Mouse (Mus musculus) olfactory bulb, adult 2 months (tissue): Measurements from ENCODE around the gene Aldh4a1. TPM values are rescaled to one million over a fixed set of nuclear protein-coding genes. Genes with fewer than 3 reads are reported as not detected.
A peak's percentile ranks its signal among the peaks of the same experiment; 100 is the strongest.

Experiments used
- H3K27ac ChIP-seq: fragments of 200-500 bp; 2 replicates; pipeline ENCODE4 v1.5.1; 2012; ENCODE audit warnings: low read depth, low read length; ENCODE audit not compliant: insufficient read depth
- H3K4me1 ChIP-seq: fragments of 200-500 bp; 2 replicates; pipeline ENCODE4 v1.6.1; 2012; ENCODE audit warnings: low read length; ENCODE audit not compliant: control insufficient read depth, insufficient read depth
- H3K4me3 ChIP-seq: fragments of 200-500 bp; 2 replicates; pipeline ENCODE4 v1.5.1; 2012; ENCODE audit warnings: mild to moderate bottlenecking, low read depth, low read length, moderate library complexity; ENCODE audit not compliant: insufficient read depth
- CTCF ChIP-seq: fragments of 200-500 bp; IDR thresholded peaks from 2 replicates; pipeline ENCODE4 v1.5.1; 2012; ENCODE audit warnings: low read depth, mild to moderate bottlenecking, low read length, moderate library complexity; ENCODE audit not compliant: insufficient read depth
- POLR2A ChIP-seq: fragments of 200-500 bp; IDR thresholded peaks from 2 replicates; pipeline ENCODE4 v1.6.1; 2012; ENCODE audit warnings: mild to moderate bottlenecking, low read depth, low read length, moderate library complexity; ENCODE audit not compliant: insufficient read depth
- WGBS: fragments of 180-500 bp; shearing (Covaris S2); methylation state at CpG from one replicate; pipeline ENCODE4 v1.1.7; 2018; 5-methylcytosine and 5-hydroxymethylcytosine counted together
- polyA plus RNA-seq: library from polyadenylated mRNA; stranded (reverse); fragments of >200 nt; gene quantifications from 2 replicates; pipeline ENCODE4 v1.2.4, GENCODE M21; 2012; ENCODE audit warnings: low replicate concordance; ENCODE audit not compliant: missing spikeins, insufficient read depth, insufficient read length

Aldh4a1 gene
- polyA plus RNA-seq, 1 experiment = not detected

DNA sequence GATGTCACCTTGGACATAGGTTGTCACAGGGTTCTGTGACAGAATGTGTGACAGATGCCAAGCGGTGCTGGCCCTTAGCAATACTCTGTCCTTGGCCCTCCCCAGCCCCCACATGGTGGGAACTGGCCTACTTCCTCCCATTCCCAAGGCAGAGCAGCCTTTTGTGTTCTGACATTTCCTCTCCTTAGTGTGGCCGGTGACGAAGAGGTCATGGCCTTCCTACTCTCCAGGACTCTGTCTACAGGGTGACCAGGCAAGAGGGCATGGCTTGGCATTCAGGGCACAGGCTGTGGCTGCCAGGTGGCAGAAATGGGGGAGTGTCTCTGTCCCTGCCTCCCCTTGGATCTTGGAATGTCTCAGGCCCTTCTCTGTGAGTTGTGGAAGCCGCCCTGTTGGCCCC is 35.3 kb upstream of the Aldh4a1 start:
- no peak overlapping the region for H3K27ac ChIP-seq
- 73% methylated on average over 4 of the region's 4 CpGs for WGBS
- TF ChIP-seq POLR2A (no peak), CTCF (no peak)
- H3K4me1 ChIP-seq = peaks cover 43% of the 10 kb centered on the region
- no peak overlapping the region for H3K4me3 ChIP-seq

DNA sequence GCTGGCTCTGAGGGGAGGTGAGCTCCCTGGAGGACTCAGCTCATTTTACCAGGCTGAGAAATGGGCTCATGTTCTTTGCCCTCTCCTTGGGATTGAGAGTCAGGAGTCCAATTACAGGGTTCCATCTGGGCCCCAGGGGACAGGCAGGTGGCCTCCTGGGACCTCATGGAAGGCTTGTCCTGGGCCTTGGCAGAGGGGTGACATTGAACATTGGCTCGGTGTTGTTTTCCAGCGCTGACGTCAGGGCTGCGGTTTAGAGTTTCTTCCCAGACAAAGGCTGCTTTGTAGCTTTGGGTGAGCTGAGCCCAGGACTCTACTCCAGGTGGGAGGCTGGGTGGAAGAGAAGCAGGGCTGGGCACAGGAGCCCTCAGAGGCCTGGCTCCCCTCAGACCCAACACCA is 34.9 kb upstream of the Aldh4a1 start:
- peaks cover 40% of the 10 kb centered on the region for H3K4me1 ChIP-seq
- no peak overlapping the region for H3K4me3 ChIP-seq
- H3K27ac ChIP-seq = no peak overlapping the region
- 77% methylated on average over 4 of the region's 4 CpGs for WGBS
- TF ChIP-seq CTCF (no peak), POLR2A (no peak)

DNA sequence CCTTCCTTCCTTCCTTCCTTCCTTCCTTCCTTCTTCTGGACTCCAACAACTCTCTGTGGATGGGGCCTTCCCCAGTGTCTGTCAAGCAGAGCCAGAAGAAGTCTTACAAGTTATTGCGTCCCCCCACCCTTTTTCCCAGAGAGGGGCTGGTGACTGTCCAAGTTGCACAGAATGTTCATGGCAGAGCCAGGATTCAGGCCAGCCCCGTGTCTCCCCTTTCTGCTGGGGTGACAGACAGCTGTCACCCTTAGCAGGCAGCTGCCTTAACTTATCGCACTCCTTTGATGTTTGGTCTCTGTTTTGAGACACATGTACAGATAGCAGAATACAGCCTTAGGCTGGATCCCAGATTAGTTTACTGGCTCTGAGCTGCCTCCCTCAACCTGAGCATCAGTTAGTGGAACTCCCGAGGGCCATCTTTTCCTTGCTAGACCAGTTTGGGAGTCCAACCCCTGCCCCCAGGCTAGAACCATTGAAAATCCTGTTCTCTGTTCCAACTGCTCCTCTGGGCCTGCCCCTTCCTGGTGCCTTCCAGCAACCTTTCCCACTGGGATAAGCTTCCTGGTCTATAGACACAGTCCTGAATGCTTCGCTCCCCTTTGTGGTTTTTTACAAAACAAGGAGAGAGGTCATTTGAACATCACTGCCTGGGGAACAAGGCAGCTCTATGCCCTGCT is 33.2 kb upstream of the Aldh4a1 start:
- H3K4me3 ChIP-seq = no peak overlapping the region
- peaks cover 28% of the 10 kb centered on the region for H3K4me1 ChIP-seq
- no peak overlapping the region for H3K27ac ChIP-seq
- 60% methylated on average over 5 of the region's 5 CpGs for WGBS
- no peak for TF ChIP-seq POLR2A
- TF ChIP-seq CTCF = no peak

DNA sequence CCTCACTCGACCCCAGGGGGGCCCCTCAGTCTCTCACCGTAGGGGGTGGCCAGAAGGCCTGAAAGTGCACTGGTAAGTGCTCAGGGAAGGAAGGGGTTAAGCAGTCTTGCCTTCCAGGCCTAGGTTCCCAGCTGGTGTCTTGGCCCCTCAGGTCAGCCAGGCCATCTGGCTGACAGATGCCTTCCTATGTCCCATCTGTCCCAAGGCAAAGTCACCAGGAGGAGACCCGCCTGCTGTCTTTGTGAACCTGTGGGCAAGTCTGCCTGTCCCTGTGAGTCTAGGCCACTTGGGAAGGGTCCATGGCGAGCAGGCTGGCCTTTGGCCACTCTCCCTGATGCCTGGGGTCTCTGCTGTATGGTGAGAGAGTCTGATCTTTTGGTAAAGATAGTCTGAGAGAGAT is 32.2 kb upstream of the Aldh4a1 start:
- TF ChIP-seq CTCF = no peak
- TF ChIP-seq POLR2A = no peak
- H3K4me1 ChIP-seq = peaks cover 23% of the 10 kb centered on the region
- no peak overlapping the region for H3K27ac ChIP-seq
- 73% methylated on average over 4 of the region's 4 CpGs for WGBS
- no peak overlapping the region for H3K4me3 ChIP-seq

DNA sequence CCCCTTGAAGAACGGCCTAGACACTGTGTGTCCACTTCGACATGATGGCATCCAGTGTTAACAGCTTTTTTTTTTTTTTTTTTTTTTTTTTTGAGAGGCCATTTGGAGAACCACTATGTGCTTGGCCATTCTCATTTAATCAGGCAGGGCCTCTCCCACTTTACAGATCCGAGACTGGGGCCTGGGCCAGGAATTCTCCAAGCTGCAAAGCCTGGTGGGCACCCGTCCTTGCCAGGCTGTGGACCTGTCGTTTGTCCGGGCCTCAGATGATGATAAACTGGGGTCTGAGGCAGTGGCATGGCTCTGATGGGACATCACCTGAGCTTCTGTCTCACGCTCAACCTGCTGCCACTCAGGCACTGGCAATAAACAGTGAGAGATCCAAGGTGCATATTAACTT is 29.8 kb upstream of the Aldh4a1 start:
- Histone ChIP-seq H3K27ac (no peak overlapping the region), H3K4me3 (no peak overlapping the region), H3K4me1 (peaks cover 33% of the 10 kb centered on the region)
- 70% methylated on average over 7 of the region's 7 CpGs for WGBS
- TF ChIP-seq POLR2A (no peak), CTCF (no peak)

DNA sequence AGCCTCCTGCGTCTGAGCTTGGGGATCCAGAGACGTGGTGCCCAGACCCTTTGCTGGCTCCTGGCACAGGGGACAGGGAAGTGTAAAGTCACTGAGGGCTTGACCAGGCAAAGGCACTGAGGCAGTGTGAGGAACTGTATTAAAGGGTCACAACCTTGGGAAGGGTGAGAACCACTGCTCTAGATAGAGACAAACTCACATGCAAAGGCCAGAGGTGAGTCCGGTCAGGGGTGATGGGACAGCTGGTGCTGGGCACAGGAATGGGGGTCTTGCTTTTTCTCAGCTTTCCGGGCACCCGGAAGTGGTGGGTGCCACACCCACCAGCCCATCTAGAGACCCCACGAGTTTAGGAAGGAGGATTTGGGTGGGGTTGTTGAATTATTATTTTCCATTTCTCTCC is 29.3 kb upstream of the Aldh4a1 start:
- 68% methylated on average over 6 of the region's 6 CpGs for WGBS
- TF ChIP-seq CTCF (no peak), POLR2A (no peak)
- H3K4me1 ChIP-seq = peaks cover 37% of the 10 kb centered on the region
- no peak overlapping the region for H3K4me3 ChIP-seq
- H3K27ac ChIP-seq = no peak overlapping the region

DNA sequence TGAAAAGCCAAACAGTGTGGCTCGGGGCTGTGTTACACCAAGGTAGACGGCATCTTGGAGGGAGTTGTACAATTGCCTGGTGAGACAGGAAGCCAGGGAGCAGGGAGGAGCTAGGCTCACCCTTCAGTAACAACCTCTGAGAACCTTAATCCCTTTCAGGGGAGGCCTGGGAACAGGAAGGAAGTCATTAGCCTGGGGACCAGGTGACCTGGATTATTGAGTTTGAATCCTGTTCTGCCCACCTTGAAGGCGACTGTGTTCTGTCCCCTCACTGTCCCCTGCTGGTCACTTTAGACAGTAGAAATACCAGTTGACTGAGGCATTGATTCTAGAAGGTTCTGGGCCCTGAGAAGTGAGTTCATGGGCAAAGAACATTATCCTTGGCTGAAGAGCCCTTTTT is 28.6 kb upstream of the Aldh4a1 start:
- Histone ChIP-seq H3K4me3 (no peak overlapping the region), H3K4me1 (peaks cover 44% of the 10 kb centered on the region), H3K27ac (no peak overlapping the region)
- 68% methylated on average over 3 of the region's 3 CpGs for WGBS
- TF ChIP-seq POLR2A = no peak
- no peak for TF ChIP-seq CTCF

DNA sequence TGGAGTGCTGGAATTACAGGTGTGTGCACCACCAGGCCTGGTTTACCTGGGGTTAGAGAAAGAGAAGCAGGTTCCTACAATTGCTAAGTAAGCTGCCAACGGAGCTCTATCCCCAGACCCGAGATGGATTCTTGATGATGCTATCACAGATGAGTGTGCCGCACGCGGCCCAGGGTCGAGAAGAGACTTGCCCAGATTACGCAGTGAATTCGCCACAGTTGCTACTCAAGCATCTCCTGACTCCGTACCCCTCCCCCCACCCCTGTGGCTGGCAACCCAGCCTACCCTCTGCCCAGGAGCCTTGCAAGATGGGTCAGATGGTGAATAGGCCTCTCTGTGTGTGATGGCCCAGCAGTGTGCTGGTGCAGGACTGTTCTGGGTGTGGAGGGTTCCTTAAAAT is 26.0 kb upstream of the Aldh4a1 start:
- no peak for TF ChIP-seq POLR2A
- TF ChIP-seq CTCF = no peak
- 56% methylated on average over 9 of the region's 9 CpGs for WGBS
- Histone ChIP-seq H3K4me1 (peaks cover 62% of the 10 kb centered on the region), H3K27ac (peak overlapping the region; percentile 46; the same call in 1 of the 2 replicates), H3K4me3 (no peak overlapping the region)

DNA sequence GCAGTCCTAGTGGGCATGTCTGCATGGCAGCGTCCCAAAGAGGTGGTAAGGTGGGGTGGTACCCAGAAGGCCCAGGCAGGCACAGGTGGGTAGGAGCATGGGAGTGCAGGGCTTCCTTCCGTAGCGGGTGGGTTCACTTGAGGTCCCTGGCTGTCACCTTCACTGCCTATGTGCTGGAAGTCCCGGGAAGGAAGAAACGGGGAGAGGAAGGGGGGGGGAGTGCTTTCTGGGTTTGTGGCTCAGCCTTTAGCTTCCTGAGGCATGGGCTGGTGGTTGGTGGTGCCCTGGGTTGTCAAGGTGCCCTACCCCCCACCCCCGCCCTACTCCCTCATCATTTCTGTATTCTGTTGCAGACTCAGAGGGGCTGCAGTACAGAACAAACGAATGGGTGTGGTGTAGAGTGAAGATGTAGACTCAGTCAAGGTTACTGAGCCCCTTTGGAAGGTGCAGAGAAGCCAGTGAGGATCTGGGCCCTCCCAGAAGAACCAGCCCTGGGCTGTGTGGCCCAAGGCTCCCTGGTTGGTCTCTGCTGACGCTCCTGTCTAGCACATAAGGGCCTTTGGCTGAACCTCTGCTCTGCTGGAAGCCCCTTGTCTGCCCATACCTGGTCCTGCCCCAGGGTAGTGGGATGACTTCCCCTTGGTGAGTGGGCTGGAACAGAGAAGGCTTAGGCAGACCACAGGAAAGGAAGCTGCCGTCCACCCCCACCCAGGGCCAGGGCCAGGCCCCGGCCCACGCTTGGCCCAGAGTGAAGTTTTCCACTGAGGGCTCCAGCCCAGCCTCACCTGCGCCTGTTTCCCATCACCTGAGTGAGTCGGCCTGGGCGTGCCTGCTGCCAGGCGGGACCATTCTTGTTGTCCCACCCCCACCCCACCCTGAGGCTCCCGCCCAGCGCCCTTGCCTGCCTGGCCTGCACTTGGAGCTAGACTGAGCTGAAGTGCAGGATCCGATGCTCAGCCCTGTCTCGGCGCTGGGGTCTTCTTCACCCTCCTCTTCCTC is 25.1 kb upstream of the Aldh4a1 start:
- TF ChIP-seq CTCF (no peak), POLR2A (no peak)
- WGBS = 69% methylated on average over 20 of the region's 20 CpGs
- peak overlapping the region; percentile 46; the same call in 1 of the 2 replicates for H3K27ac ChIP-seq
- no peak overlapping the region for H3K4me3 ChIP-seq
- H3K4me1 ChIP-seq = peaks cover 67% of the 10 kb centered on the region
